In the genomic region with DNA sequence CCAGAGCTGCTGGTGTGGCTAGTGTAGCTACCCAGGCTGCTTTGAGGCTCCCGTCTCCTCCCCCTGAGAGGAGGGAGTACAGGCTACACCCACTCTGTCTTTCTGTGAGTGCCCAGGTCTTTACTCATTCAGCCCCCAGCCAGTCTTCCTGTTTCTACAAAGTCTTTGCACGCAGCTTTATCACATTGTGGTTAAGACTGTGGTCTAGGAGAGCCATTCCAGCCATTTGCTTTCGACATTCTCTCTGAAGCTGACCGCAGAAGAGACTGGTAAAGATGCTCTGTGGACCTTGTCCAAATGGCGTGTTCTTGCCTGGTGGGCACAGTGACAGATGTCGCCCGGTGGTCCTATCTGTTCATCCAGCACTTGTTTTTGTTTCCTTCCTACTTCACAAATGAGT, we compare ENCODE assay signal across 23 mouse cellular contexts.
DNase-seq lines count a peak whose midpoint lies in the region; ATAC-seq and TF ChIP-seq lines count a peak whose summit lies in the region.
"Had no signal": no experiment of that assay in that cellular context is flagged by ENCODE, and none has a peak within 500 bp of the region (broad histone marks: within the 10 kb centered on the region; RNA-seq: fewer than 3 reads in every experiment).

No protein-coding gene starts in this region.

- H3K9me3 ChIP-seq in midbrain, embryonic 10.5 days (replicated peaks), result no peaks in the 10 kb centered on the region
- no peaks in the 10 kb centered on the region for H3K9me3 ChIP-seq in midbrain, embryonic 15.5 days
- no peaks in the 10 kb centered on the region for H3K9me3 ChIP-seq in kidney, embryonic 14.5 days (ENCODE audit: control insufficient read depth, low read length)
- H3K9me3 ChIP-seq: heart, embryonic 12.5 days; intestine, embryonic 15.5 days; kidney, embryonic 15.5 days; limb, embryonic 15.5 days; liver, embryonic 15.5 days; midbrain, embryonic 12.5 days; stomach, embryonic 15.5 days had no signal

- peaks cover 37% of the 10 kb centered on the region for H3K27me3 ChIP-seq in midbrain, embryonic 10.5 days (ENCODE audit: low read depth, poor library complexity, severe bottlenecking)
- no peaks in the 10 kb centered on the region for H3K27me3 ChIP-seq in midbrain, embryonic 15.5 days (replicated peaks)
- H3K27me3 ChIP-seq in kidney, embryonic 14.5 days (ENCODE audit: control insufficient read depth, insufficient read depth, low read length), result no peaks in the 10 kb centered on the region
- H3K27me3 ChIP-seq: heart, embryonic 12.5 days; intestine, embryonic 15.5 days; kidney, embryonic 15.5 days; limb, embryonic 15.5 days; midbrain, embryonic 12.5 days; stomach, embryonic 15.5 days had no signal

- no peak overlapping the region for H3K9ac ChIP-seq in midbrain, embryonic 15.5 days
- H3K9ac ChIP-seq in kidney, embryonic 14.5 days (ENCODE audit: low read depth, low read length), result no peak overlapping the region
- H3K9ac ChIP-seq: heart, embryonic 12.5 days; hindbrain, embryonic 14.5 days; intestine, embryonic 15.5 days; kidney, embryonic 15.5 days; limb, embryonic 15.5 days; liver, embryonic 15.5 days; midbrain, embryonic 12.5 days; stomach, embryonic 15.5 days had no signal

- peak; percentile 20; the same call in 1 of the 2 replicates for TF ChIP-seq POLR2A in embryonic fibroblast, embryonic 13.5 days (IDR thresholded peaks at IDR 0.05; ENCODE audit: low read depth, low read length)

- no peak for TF ChIP-seq CTCF in embryonic fibroblast, embryonic 13.5 days (IDR thresholded peaks at IDR 0.05; ENCODE audit: borderline replicate concordance, insufficient read depth, low read length)

- peak; percentile 41 to 44 for DNase-seq in cerebellum, postnatal 14 days
- DNase-seq in cerebellum, postnatal 25 days, result no peak
- DNase-seq in midbrain, embryonic 10.5 days (ENCODE audit: low spot score), result no peak
- DNase-seq in ovary, postnatal 14 days (ENCODE audit: low spot score), result no peak
- DNase-seq: cerebellum, adult 8-10 months; embryo, embryonic 11 days; heart, adult 11 months; heart, postnatal 14 days; kidney, postnatal 4 days; right cerebral cortex, postnatal 25 days; thymus, adult 18-20 months had no signal

- ATAC-seq in midbrain, embryonic 15.5 days (replicated peaks), result no peak
- no peak for ATAC-seq in kidney, embryonic 14.5 days (ENCODE audit: low FRiP score, low TSS enrichment)
- ATAC-seq: intestine, embryonic 15.5 days had no signal

- H3K4me3 ChIP-seq in midbrain, embryonic 10.5 days, result no peak overlapping the region
- H3K4me3 ChIP-seq in midbrain, embryonic 15.5 days, result no peak overlapping the region
- no peak overlapping the region for H3K4me3 ChIP-seq in embryonic fibroblast, embryonic 13.5 days (ENCODE audit: insufficient read depth, low read length)
- no peak overlapping the region for H3K4me3 ChIP-seq in kidney, embryonic 14.5 days (ENCODE audit: low read length)
- H3K4me3 ChIP-seq: heart, embryonic 12.5 days; intestine, embryonic 15.5 days; kidney, embryonic 15.5 days; limb, embryonic 15.5 days; liver, embryonic 15.5 days; midbrain, embryonic 12.5 days; stomach, embryonic 15.5 days had no signal

- no peaks in the 10 kb centered on the region for H3K36me3 ChIP-seq in midbrain, embryonic 10.5 days
- H3K36me3 ChIP-seq in midbrain, embryonic 15.5 days (replicated peaks), result no peaks in the 10 kb centered on the region
- H3K36me3 ChIP-seq in kidney, embryonic 14.5 days (ENCODE audit: control insufficient read depth, insufficient read depth, low read length), result no peaks in the 10 kb centered on the region
- H3K36me3 ChIP-seq: heart, embryonic 12.5 days; intestine, embryonic 15.5 days; kidney, embryonic 15.5 days; limb, embryonic 15.5 days; liver, embryonic 15.5 days; midbrain, embryonic 12.5 days; stomach, embryonic 15.5 days had no signal

- peaks cover 81% of the 10 kb centered on the region for H3K4me1 ChIP-seq in midbrain, embryonic 10.5 days
- peaks cover 27% of the 10 kb centered on the region for H3K4me1 ChIP-seq in midbrain, embryonic 15.5 days
- peaks cover 32% of the 10 kb centered on the region for H3K4me1 ChIP-seq in embryonic fibroblast, embryonic 13.5 days (ENCODE audit: control insufficient read depth, insufficient read depth, low read length)
- H3K4me1 ChIP-seq in kidney, embryonic 14.5 days (ENCODE audit: control insufficient read depth, insufficient read depth, low read length), result no peaks in the 10 kb centered on the region
- H3K4me1 ChIP-seq: liver, embryonic 15.5 days; stomach, embryonic 15.5 days had no signal

- H3K4me2 ChIP-seq in midbrain, embryonic 15.5 days, result no peak overlapping the region
- H3K4me2 ChIP-seq in kidney, embryonic 14.5 days (replicated peaks; ENCODE audit: low read depth, low read length), result no peak overlapping the region
- H3K4me2 ChIP-seq: heart, embryonic 12.5 days; hindbrain, embryonic 14.5 days; intestine, embryonic 15.5 days; kidney, embryonic 15.5 days; limb, embryonic 15.5 days; liver, embryonic 15.5 days; midbrain, embryonic 12.5 days; stomach, embryonic 15.5 days had no signal

- 83% methylated on average over 7 of the region's 7 CpGs for WGBS in midbrain, embryonic 10.5 days
- WGBS in midbrain, embryonic 15.5 days, result 81% methylated on average over 7 of the region's 7 CpGs
- 66% methylated on average over 7 of the region's 7 CpGs for WGBS in kidney, embryonic 14.5 days

- H3K27ac ChIP-seq in midbrain, embryonic 10.5 days (replicated peaks), result peak overlapping the region; percentile 46; the same call in 1 of the 2 replicates
- no peak overlapping the region for H3K27ac ChIP-seq in midbrain, embryonic 15.5 days
- H3K27ac ChIP-seq in embryonic fibroblast, embryonic 13.5 days (ENCODE audit: insufficient read depth, low read length), result peak overlapping the region; percentile 96
- H3K27ac ChIP-seq in kidney, embryonic 14.5 days (ENCODE audit: low read depth, low read length), result no peak overlapping the region
- H3K27ac ChIP-seq: hindbrain, embryonic 14.5 days; intestine, embryonic 15.5 days; kidney, embryonic 15.5 days; limb, embryonic 15.5 days; liver, embryonic 15.5 days; macrophage; stomach, embryonic 15.5 days had no signal

Comparison
In these comparisons a context has a peak if more than half of its experiments do, and no peak if none do; other contexts are left out.
1. DNase-seq: peak in cerebellum, postnatal 14 days (2 of 2); none in cerebellum, postnatal 25 days (0 of 2), midbrain, embryonic 10.5 days (single experiment) and ovary, postnatal 14 days (single experiment).
2. H3K27ac ChIP-seq: peak in midbrain, embryonic 10.5 days (single experiment) and embryonic fibroblast, embryonic 13.5 days (single experiment); none in midbrain, embryonic 15.5 days (single experiment) and kidney, embryonic 14.5 days (single experiment).